Mouse (Mus musculus) stomach, postnatal 0 days (tissue): ENCODE measurements around the gene Slc7a14. TPM values are rescaled to one million over a fixed set of nuclear protein-coding genes. Genes with fewer than 3 reads are reported as not detected.

ENCODE experiments used
- ATAC-seq: fragments of 200-750 bp; cut with Nextera tagmentation; 2 replicates; pipeline ENCODE4 v1.8.0; 2017; ENCODE audit not compliant: low FRiP score, low TSS enrichment
- DNase-seq: peaks from one replicate; pipeline ENCODE4 v3.0.0-alpha.2; 2016; ENCODE audit warnings: low spot score
- H3K27ac ChIP-seq: fragments of 300-500 bp; sonication (generic); replicated peaks from 2 replicates; pipeline ENCODE4 v1.5.1; 2014; ENCODE audit warnings: mild to moderate bottlenecking, control low read depth
- H3K27me3 ChIP-seq: fragments of 300-500 bp; sonication (generic); 2 replicates; pipeline ENCODE4 v1.6.1; 2014; ENCODE audit warnings: low read length; ENCODE audit not compliant: control insufficient read depth, insufficient read depth
- H3K36me3 ChIP-seq: fragments of 300-500 bp; sonication (generic); 2 replicates; pipeline ENCODE4 v1.6.1; 2014; ENCODE audit warnings: low read length, mixed read lengths; ENCODE audit not compliant: control insufficient read depth, insufficient read depth
- H3K4me1 ChIP-seq: fragments of 300-500 bp; sonication (generic); replicated peaks from 2 replicates; pipeline ENCODE4 v1.6.1; 2014; ENCODE audit warnings: antibody characterized with exemption; ENCODE audit not compliant: control insufficient read depth, insufficient read depth
- H3K4me2 ChIP-seq: fragments of 300-500 bp; sonication (generic); replicated peaks from 2 replicates; pipeline ENCODE4 v1.6.1; 2014; ENCODE audit warnings: low read depth, mild to moderate bottlenecking, control low read depth, moderate library complexity
- H3K4me3 ChIP-seq: fragments of 300-500 bp; sonication (generic); 2 replicates; pipeline ENCODE4 v1.5.1; 2014; ENCODE audit warnings: low read depth, low read length, control low read depth
- H3K9ac ChIP-seq: fragments of 300-500 bp; sonication (generic); 2 replicates; pipeline ENCODE4 v1.6.1; 2014; ENCODE audit warnings: mild to moderate bottlenecking, low read length, control low read depth, mixed read lengths
- H3K9me3 ChIP-seq: fragments of 300-500 bp; sonication (generic); 2 replicates; pipeline ENCODE4 v1.6.1; 2016; ENCODE audit warnings: low read length; ENCODE audit not compliant: control insufficient read depth
- CTCF ChIP-seq: IDR thresholded peaks from 2 replicates; pipeline ENCODE4 v1.5.1; 2016; ENCODE audit warnings: antibody characterized with exemption, low read depth, mild to moderate bottlenecking, moderate library complexity
- EP300 ChIP-seq: optimal IDR thresholded peaks from 2 replicates; pipeline ENCODE3; 2016; ENCODE audit warnings: antibody characterized with exemption
- whole genome bisulfite sequencing: fragments of 180-500 bp; shearing (Covaris S2); extraction: QIAGEN DNeasy Blood & Tissue Kit; methylation state at CpG from one replicate; pipeline ENCODE4 v1.1.7; 2014; 5-methylcytosine and 5-hydroxymethylcytosine counted together
- polyA plus RNA-seq: library from polyadenylated mRNA; unstranded; fragments of >200 nt; fragmentation: Nextera tagmentation; extraction: Ambion mirVana; gene quantifications from 2 replicates; pipeline ENCODE4 v1.2.1, GENCODE M21; 2015

Gene Slc7a14
- polyA plus RNA-seq, 1 experiment from 2014 or later: 0.55 TPM

DNA sequence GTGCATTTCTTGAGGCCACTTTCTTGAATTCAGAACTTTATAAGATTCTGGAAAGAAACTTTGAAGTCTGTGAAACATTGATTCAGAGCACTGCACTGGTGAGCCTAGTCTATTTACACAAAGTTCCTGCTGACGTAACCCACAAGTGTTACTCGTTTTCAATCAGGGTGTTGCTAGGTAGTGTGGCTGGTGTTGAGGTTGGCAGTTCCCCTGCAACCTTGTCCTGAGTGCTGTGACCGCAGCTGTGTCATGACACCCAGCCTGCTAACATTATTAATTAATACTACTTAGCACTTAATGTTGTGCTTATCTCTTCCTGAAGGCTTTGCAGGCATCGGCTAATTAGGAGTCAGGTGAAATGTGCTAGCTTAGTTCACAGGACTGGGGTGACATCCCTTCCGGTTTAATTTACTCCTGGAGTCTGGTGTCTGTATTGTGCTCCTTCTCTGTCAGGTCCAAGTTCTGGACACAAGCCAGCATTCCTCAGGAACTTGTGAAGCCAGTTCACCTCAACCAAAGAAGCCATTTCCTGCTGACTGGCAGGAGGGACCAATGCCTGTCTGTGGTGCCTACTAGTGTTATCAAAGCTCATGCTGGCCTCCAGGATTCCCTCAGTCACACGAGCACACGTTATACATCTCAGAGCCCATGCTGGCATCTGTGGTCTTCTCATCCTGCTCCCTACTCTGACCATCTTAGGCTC is 50.5 kb downstream of the Slc7a14 start:
- H3K4me2 ChIP-seq: no peak overlapping the region
- no peak overlapping the region for H3K4me3 ChIP-seq
- H3K9me3 ChIP-seq: no peaks in the 10 kb centered on the region
- no peaks in the 10 kb centered on the region for H3K4me1 ChIP-seq
- ATAC-seq (peak; percentile 59), DNase-seq (peak; percentile 48)
- H3K36me3 ChIP-seq: no peaks in the 10 kb centered on the region
- TF ChIP-seq EP300 (no peak), CTCF (no peak)
- WGBS: 31% methylated on average over 7 of the region's 7 CpGs
- no peaks in the 10 kb centered on the region for H3K27me3 ChIP-seq
- H3K27ac ChIP-seq: 0 out of 2 replicates have a peak overlapping the region, but pooled peaks have one; percentile 8
- no peak overlapping the region for H3K9ac ChIP-seq

- ATAC-seq: 0 out of 2 replicates have a peak, but pooled peaks have one; percentile 23
- Histone ChIP-seq H3K9me3 (no peaks in the 10 kb centered on the region), H3K9ac (no peak overlapping the region), H3K4me3 (no peak overlapping the region), H3K36me3 (no peaks in the 10 kb centered on the region), H3K4me2 (no peak overlapping the region), H3K27ac (no peak overlapping the region), H3K27me3 (no peaks in the 10 kb centered on the region), H3K4me1 (no peaks in the 10 kb centered on the region)
- 68% methylated on average over 7 of the region's 7 CpGs for WGBS
- TF ChIP-seq EP300 (no peak), CTCF (no peak)
- no peak for DNase-seq
Observed at GRCm38 (mm10) chr3:31254427-31254826, 55.8 kb downstream of the Slc7a14 start.

- WGBS: 82% methylated on average over 9 of the region's 9 CpGs
- DNase-seq: no peak
Observed at GRCm38 (mm10) chr3:31253862-31254261, 56.3 kb downstream of the Slc7a14 start.

DNA sequence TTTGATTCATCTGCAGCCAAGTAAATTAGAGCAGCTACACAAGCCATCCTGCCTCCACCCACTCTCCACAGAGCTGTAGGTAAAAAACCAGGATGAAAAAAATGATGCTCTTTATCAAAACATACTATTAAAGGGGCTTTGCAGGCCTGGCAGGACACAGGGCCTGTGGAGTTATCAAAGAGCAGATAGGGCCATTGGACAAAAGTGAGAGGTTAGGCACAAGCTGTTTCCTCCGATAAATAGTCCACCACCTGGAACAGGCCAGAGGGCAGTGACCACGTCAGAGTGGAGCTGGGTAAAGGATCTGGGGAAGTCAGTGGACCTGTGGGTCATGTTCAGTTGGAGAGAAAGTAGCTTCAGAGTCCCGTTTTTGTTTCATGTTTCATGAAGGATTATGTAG is 57.6 kb downstream of the Slc7a14 start:
- Histone ChIP-seq H3K36me3 (no peaks in the 10 kb centered on the region), H3K9ac (no peak overlapping the region), H3K4me3 (no peak overlapping the region), H3K27me3 (no peaks in the 10 kb centered on the region), H3K4me1 (no peaks in the 10 kb centered on the region), H3K4me2 (no peak overlapping the region), H3K27ac (no peak overlapping the region), H3K9me3 (no peaks in the 10 kb centered on the region)
- no peak for ATAC-seq
- TF ChIP-seq EP300: no peak
- no peak for TF ChIP-seq CTCF
- WGBS: 55% methylated on average over 3 of the region's 3 CpGs
- no peak for DNase-seq

More at GRCm38 (mm10) chr3:31253862-31254261, 56.3 kb downstream of the Slc7a14 start:
- H3K4me3 ChIP-seq: no peak overlapping the region
- H3K9ac ChIP-seq: no peak overlapping the region
- ATAC-seq: no peak
- TF ChIP-seq EP300 (no peak), CTCF (no peak)
- H3K4me2 ChIP-seq: no peak overlapping the region
- H3K36me3 ChIP-seq: no peaks in the 10 kb centered on the region
- no peaks in the 10 kb centered on the region for H3K9me3 ChIP-seq
- H3K4me1 ChIP-seq: no peaks in the 10 kb centered on the region
- H3K27me3 ChIP-seq: no peaks in the 10 kb centered on the region
- no peak overlapping the region for H3K27ac ChIP-seq

DNA sequence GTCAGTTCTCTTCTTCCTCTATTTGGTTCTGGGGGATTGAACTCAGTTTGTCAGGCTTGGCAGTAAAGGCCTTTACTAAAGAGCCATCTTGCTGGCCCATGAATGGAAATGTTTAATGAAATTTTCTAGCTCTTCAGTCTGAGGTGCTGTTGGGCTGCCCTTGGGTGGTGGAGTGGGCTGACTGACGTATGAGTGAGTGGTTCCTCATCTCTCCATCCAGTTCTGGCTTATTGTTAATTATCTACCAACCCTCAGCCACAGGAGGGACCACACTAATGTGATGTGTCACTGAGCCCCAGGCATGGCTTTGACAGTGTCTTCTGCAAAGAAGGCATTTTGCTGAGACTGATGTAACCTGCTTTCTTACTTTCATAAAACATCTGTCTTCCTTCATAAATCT is 66.7 kb downstream of the Slc7a14 start:
- 64% methylated on average over 1 of the region's 1 CpGs for WGBS
- ATAC-seq: no peak
- Histone ChIP-seq H3K27ac (no peak overlapping the region), H3K36me3 (no peaks in the 10 kb centered on the region), H3K4me2 (no peak overlapping the region), H3K27me3 (no peaks in the 10 kb centered on the region), H3K4me1 (no peaks in the 10 kb centered on the region), H3K9me3 (no peaks in the 10 kb centered on the region), H3K4me3 (no peak overlapping the region), H3K9ac (no peak overlapping the region)
- no peak for DNase-seq
- TF ChIP-seq CTCF (no peak), EP300 (no peak)

DNA sequence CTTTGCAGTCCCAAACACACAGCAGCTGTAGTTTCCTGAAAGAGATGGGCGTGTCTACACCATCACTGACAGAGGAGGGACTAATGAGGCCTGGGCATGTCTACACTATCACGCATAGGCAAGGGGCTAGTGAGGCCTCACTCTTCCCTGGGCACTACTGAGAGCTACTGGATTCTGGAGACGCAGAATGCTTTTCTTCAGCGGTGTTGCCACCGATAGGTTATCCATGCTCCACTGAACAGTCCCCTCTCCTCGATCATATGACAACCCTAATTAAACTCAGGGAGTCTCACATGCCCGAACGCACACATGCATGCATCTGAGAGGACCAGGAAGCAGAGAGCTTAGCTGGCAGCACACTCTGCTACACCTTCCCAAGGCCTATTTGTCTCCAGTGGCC is 69.3 kb downstream of the Slc7a14 start:
- ATAC-seq: no peak
- H3K36me3 ChIP-seq: no peaks in the 10 kb centered on the region
- TF ChIP-seq CTCF (no peak), EP300 (no peak)
- no peak overlapping the region for H3K4me3 ChIP-seq
- no peak for DNase-seq
- 85% methylated on average over 8 of the region's 8 CpGs for WGBS
- no peaks in the 10 kb centered on the region for H3K4me1 ChIP-seq
- H3K27ac ChIP-seq: no peak overlapping the region
- H3K9me3 ChIP-seq: no peaks in the 10 kb centered on the region
- no peaks in the 10 kb centered on the region for H3K27me3 ChIP-seq
- H3K4me2 ChIP-seq: no peak overlapping the region
- no peak overlapping the region for H3K9ac ChIP-seq
